Mouse (Mus musculus): ENCODE measurements around the gene Ptprj.

Ptprj gene

DNA sequence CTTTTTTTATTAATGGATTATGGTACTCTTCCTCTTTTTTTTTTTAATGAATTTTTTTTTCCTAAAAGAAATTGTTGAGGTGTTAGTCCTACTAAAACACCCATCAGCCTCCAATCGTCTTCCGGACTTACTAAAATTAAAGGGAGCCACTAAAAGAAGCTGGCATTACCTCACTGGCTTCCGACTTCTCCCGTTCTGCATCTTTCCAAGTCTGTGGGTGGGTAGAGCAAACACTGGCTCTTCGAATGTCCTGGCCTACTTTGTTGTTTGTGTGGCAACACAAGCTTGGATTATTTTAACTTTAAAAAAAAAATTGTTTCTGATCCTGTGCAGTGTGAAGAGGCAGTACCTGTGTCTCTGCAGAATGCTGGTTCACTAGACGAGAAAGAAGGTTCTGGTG, 62.2 kb downstream of the Ptprj start:
- no peak for DNase-seq

DNA sequence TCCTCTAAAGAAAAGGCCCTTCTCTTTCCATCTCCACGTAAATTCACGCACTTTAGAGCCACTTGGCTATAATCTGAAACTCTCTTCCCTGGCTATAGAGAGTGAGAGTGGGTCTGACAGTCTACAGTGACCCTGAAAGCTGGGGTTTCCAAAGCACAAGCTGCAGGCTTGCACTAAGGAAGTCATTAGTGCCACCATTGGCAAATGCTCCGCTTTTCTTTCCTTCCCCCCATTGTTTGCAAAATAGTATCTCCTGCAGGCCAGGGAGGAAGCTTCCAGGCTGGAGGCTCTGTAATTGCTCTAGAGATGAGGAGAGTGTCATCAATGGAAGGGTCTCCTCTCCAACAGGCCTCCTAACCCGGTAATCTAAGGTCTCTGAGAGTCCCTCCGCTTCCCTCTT, 65.5 kb downstream of the Ptprj start:
- DNase-seq = no peak

DNA sequence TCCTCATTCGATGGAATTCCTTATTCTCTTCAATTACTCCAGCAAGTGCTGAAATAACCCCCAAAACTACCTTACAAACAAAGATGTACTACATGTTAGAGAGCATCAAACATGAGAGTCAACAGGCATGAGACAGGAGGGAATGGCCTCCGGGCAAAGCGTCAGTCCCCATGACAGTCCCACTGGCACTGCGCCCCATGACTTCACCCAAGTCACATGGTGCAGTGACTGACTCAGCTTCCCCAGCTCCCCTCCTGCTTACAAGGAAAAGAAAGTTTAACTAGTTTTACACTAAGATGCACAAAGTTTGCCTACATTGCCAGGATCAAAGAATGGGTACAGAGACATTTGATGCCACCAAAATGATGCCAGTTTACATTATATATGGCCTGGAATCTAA, 71.2 kb downstream of the Ptprj start:
- no peak for DNase-seq

DNA sequence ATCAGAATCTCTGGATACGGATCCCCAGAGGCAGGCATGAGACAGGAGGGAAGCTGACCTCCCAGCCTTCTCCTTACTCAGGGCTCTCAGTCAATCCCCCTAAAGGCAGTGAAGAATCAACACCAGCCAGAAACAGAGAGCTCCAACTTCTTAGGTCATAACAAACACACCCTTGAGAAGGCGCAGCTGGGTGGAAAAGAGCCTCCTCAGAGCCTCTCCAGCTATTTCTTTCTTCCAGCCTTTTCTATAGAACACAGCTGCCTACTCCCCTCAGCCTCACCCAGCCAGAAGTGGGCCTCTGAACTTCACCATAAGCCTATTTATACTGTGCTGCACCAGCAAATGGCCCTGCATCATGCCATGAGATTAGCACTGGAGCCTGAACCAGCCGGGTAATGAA, 74.3 kb downstream of the Ptprj start:
- DNase-seq = no peak

DNA sequence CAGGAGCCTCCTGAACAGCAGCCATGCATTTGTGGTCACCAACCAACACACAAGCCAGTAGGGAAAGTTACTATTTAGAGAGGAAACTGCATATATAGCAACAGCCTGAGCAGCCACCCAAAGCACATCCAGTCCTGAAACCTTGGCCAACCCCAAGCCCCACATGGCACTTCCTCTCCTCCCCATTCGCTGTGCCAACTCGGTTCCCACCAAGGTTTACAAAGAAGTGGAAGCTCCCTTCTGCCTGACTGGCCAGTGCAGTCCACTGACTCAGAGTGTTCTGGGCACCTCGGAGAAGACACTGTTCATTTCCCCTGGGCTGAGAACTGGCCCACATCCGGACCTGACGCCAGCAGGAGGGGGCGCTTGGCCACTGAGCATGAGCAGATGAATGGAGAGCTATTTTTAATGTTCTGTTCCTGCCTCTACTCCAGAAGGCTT, 75.7 kb downstream of the Ptprj start:
- DNase-seq = no peak

DNA sequence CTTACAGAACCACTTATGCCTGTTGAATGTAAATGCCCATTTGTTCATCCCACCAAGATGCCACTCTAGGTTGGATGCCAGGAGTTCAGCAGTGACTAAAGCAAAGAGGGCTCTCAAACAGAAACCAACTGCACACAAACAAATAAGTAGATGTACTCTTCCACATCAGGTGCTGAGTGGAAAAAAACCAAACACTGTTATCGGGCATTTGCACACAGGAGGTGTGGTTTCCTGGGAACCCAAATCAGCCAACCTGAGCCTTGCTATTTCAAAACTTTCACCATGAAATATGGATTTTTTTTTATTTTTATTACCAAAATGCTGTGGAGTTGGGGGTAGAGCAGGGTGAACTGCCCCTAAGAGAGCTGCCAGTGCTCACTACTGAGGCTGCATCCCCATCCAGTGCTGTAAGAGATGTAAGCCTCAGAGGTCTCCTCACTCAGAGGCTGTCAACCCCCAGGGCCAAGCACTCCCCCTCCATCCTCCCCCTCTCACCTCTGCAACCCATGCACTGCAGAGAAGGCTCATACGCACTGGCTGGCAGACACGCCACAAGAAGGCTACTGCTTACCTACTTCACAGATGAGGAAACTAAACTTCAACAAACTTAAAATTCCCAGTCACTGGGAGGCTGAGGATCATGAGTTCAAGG, 77.1 kb downstream of the Ptprj start:
- DNase-seq = no peak

DNA sequence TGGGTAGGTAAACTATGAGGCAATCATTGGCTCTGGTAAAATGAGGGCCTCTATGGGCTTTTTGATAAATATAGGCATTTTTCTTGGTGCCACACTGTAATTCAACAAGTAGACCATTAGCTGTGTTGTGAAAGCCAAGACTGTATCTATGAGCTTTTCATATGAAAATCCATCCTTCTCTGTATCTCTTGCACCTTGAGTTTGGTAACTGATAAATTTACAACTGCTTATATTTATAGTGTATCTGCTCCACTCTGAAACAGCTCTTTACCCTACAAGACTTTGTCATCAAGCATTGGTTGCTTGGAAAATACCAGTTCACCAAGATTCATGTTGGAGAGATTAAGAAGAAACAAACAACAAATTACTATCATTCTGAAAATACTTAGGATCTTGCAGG, 77.7 kb downstream of the Ptprj start:
- no peak for DNase-seq

DNA sequence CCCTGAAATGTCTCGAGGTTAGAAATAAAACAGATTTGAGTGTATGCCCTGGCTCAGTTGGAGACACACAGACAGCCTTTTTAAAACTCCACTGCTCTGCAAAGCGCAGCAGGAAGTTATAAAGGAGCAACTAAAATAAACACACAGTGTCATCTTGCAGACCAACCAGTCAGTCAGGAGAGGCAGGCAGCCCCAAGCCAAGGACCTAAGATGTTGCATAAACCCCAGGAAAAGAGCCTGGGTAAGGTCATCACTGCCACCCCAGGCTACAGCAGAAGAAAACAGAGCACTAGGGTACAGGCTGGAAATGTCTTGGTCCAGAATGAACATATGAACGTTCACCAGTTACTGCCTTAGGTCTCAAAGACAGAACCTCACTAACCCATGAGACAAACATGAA, 78.7 kb downstream of the Ptprj start:
- no peak for DNase-seq

DNA sequence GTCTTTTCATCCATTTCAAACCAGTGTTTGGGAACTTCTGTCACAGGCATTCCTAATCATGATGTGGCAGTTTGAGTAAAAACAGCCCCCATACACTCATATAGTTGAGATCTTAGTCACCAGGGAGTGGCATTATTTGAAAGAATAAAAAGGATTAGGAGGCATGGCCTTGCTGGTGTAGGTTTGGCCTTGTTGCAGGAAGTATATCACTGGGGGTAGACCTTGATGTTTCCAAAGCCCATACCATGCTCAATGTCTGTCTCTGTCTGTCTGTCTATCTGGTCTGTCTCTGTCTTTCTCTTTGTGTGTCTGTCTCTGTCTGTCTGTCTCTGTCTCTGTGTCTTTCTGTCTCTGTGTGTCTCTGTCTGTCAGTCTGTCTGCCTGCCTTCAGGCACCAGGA, 79.6 kb downstream of the Ptprj start:
- no peak for DNase-seq

DNA sequence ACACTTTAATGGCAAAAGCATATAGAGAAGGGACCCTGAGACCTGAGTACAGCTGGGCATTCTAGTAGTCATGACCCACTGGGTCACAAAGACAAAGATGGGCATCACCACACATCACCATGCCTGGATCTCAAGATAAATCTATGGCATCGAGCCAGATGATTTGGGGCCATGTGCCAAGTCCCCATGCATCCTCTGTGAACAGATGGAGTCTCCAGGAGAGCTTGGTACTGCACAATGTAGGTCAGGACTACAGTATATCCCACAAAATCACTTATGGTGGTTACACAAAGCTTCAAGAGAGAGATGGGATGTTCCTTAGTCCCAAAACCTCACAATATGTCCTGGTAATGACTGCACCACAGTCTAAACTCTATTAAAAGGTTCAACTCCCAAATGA, 81.4 kb downstream of the Ptprj start:
- no peak for DNase-seq

DNA sequence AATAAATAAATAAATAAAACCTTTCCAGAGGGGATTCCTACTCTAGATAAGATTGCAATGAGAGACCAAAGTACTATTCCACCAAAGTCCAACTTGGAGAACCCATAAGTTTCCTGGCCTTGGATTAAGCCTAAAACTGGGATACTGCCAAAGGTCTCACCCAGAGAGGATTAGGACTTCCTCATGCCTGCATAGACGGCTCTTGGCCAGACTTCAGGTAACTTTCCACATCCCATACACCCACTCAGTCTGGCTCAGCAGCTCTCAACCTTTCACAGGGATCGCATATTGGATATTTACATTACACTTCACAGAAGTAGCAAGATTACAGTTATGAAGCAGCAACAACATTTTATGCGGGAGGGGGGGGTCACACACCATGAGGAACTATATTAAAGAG, 82.9 kb downstream of the Ptprj start:
- DNase-seq = peak; percentile 33

DNA sequence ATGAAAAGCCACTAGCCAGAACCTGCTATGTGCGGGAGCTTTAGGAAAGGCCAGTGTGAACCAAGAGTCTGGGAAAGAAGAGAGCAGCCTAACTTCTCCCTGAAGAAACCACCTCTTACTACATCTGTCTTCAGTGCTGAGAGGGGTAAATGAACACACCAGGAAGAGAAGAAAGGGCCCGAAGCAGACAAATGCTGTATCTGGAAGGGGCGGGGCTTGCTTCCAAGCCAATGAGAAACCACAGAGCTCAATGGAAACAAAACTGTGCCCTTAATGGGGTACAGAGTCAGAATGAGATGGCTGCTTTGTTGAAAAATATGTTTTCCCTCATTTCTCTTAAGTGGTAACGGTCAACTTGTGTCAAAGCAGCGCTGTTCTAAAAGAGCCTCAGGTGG, 83.8 kb downstream of the Ptprj start:
- DNase-seq = no peak

DNA sequence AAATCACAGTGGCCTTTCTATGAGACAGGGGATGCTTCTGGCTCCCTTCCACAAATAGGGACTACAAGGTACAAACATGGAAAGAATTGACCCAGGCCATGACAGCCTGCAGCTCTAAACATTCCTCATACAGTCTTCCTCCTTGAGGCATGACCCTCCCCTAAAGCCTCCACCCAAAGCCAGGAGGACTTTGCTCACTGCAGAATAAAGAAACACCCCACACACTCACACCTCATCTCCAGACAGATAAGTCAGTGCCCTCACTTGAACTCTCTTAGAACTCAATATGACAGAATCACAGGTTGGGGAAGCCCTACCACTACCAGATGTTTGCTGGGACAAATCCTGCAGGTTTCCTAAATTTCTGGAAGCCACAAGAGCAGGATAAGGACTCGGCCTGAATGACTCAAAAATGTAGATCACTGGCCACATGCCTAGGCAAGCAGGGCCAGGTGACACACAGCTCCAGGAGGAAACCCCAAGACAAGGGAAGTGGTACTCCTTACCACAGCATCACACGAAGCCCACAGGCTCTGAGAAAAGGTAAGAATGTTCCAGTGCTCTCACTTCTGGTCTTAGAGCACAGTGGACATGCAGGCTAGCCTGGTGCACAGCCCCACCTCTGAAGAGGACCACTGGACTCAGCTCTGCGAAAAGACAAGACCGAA, 84.3 kb downstream of the Ptprj start:
- no peak for DNase-seq

DNA sequence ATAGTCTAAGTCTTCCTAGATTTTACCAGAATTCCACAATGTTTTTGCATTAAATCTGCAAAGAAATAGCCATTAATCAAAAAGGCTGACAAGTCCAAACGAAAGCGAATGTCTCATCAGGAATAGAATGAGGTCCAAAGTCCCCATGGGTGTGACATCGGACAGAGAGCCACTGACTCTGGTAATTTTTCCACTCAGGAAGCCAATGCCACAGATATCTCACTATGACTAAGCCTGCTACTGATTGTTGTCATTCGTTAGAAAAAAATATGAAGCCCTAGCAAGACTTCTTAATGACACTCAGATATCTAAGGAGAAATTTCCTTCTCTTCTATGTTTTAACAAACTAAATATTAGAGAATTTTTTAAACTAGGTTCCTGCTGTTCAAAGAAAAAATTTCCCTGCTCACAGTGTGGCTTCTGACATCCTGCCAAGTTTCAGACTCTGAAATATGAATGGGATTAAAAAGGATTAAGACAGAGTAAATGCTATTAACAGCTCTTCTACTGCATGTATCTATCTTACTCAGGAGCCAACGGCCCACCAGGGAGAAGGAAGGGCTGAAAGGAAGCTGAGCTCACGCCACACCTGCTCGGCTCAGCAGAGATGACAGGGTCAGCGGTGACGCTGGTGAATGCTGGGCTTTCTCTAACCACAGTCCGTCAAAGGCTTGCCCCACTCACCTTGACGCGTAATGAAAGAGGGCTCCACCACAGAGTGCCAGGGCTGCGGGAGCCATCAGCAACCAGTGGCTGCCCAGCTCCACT, 90.0 kb downstream of the Ptprj start:
- DNase-seq = no peak

DNA sequence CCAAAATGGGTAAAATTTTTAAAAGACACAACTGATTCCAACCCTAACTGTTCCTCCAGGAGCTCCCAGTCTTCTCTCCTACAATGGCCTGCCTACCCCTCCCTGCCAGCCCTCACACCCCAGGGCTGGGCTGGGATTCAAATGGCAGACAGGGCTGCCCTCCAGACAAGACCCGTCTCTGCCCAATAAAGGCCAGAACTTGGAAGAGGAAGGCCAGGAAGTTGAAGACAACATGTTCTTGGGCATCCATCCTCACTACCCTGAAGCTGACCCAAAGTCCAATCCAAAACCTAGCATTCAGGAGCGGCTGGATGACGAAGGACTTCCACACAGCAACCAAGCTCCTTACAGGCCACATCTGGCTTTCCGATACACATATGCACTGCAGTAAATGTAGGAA, 90.6 kb downstream of the Ptprj start:
- no peak for DNase-seq

DNA sequence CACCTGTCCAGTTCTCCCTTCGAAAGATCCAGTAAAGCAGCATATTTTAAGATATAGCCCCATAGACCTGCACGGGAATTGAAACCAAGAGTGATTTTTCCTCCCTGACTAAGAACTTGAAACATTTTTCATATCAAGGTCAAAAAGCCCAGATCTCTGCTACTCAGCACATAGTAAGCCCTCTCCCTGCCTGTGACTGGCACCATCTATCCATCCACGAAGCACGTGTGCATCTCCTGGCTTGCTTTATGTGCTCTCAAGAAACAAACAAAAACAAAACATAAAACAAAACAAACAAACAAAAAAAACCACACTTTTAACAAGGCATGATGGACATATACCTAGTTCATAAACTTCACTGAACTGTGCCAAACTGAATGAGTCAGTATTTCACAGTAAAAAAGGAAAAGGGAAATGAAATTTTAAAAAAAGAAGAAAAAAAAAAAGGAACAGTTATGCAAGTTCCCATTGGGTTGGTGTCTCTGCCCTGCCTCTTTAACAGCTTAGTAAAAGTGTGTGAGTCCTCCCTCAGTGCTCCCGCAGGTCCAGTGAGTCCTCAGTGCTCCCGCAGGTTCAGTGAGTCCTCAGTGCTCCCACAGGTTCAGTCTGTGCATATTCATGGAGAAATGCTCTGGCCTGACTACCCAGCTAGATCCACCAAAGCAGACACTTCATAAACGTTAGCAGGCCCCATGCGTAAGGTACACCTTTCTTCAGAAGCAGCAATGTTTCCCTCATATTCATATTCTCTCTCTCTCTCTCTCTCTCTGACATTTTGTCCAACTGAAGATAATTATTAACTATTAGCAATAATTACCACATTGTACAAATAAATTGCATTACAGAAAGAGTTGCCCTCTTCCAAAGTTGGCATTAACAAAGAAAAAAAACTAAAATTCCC, 91.5 kb downstream of the Ptprj start:
- no peak for DNase-seq

DNA sequence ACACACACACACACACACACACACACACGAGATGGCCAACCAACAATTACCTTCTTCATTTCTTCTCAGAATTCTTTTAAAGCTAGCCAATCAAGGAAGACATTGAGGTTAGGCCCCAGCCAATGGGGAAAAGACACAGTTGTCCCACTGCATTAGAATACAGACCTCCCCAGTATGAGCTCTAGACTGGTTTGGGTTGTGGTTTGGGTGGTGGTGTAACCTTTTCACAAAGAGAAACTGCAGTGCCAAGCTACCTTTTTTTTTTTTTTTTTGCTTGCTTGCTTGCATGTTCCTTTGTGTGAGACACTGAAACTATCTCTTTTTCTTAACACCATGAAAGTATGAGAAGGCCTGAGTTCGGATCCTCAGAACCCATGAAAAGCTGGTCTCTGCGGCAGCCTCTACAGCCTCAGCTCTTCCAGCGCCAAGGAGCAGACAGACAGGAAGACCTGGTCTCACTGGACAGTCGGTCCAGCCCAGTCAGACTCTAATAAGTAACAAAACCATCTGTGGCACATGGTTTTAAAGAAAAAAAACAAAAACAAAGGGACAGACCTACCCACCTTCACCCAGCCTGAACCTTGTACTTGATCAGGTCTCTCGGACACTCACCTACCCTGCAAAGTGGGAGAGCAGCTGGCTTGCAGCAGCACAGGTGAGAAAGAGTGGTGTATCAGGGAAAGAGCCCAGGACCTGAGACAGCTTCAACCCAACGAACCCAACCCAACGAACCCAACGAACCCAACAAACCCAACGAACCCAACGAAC, 92.8 kb downstream of the Ptprj start:
- no peak for DNase-seq

DNA sequence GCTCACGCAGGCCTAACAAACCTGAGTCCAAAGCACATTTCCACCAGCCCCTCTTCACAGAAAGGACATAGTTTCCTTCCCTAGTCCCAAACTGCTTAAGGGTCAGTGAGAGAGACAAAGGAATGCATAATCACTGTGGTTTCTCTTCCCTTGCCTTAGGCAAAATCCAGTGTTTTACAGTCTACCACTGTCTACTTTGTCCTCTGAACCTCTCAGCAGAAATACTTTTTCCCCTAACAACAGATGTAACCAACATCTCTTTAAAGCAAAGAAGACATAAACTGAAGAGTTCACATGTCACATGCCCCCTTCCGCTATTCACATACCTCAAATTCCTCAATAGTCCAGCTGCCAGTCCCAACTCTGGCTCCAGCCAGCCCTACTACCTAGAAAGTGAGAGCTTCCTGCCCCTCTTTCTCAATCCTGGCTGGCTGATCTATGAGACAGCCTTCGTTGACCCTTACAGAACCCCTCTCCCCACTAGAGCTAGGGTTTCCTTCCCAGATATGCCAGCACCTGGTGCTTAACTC, 94.2 kb downstream of the Ptprj start:
- no peak for DNase-seq

DNA sequence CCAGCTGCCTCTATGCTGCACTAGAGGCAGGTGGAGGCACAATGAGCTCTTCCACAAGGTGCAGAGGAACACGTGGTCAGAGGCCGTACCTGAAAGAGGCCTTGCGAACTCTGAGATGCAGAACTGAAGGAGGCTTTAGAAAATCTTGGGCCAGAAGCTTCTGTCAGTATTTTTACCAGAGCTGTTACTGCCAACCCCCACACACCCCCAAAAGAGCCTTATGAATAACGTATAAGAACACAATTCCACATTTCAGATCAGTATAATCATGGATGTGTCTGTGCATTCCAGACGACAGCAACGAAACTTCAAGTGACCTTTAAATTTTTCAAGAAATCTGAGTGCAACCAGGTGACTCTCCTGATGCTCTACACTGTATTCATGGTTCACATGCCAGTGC, 98.9 kb downstream of the Ptprj start:
- DNase-seq = no peak

DNA sequence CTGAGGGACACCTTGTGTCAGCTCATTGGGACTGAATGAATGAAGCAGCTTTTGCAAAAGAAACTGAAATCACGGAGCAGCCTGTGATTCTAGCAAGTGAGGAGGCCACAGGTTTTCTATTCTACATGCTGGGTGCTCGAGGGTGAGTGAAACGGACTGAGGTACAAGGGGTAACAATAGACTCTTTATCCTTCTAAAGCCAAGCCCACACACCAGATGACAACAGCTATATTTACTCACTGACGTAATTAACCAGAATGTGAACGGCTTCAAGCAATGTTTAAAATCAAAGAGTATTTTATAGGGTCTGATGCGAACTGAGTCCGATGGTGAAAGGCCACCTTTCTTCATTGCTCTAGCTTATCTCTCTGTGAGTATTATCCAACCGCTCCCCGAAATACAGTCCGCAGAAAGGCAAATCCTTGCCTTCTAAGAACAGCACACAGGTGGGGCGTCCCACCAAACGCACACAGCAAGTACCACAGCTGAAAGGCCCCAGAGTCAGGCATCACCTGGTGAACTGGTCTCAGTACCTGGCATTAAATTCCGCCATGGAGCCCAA, 99.6 kb downstream of the Ptprj start:
- no peak for DNase-seq

DNA sequence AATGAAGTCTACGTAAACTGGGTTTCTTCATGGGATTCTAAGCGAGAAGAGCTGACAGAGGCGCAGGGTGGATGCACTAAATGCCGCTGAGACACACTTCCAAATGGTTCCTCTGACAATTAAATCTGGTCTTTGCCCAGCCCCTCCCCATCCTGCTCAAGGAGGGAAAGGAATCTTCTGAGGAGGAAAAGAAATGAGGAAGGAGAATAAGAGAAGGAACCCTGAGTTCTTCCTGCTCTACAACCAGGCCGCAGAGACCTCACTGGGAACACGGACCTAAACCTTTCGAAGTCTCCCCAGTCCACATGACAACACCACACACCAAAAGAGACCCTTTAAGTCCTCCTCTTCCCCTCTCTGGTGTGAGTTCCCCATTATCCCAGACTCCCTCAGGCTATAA, 101.9 kb downstream of the Ptprj start:
- no peak for DNase-seq

DNA sequence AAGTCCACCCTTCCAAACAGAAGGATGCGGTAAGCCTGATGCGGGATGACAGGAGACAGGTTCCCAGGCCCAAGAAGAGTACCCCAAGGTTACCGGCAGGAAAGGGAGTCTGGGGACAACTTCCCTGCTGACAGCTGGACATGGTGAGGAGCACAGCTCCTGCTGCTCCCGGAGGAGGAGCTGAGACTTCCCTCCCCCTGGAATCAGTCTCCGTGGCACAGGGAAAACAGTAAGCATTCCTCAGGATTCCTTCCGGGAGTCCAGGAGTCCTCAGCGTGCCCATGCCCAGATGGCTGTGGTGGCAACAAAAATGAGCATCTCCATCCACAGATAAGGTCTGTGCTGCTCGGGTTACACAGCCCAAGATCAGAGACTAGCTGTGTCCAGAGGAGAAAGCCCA, 102.8 kb downstream of the Ptprj start:
- no peak for DNase-seq
